Mouse (Mus musculus): ENCODE data around the gene Ap4m1. TPM values are rescaled to one million over a fixed set of nuclear protein-coding genes. Genes with fewer than 3 reads are reported as not detected.

Ap4m1 gene
- polyA plus RNA-seq, 1 experiment from 2014 or later, result 5.9 TPM

MicroRNAs encoded within 50 kb of the gene (microRNA counts, 519-probe panel; counts per million panel counts)
- microRNA mmu-miR-106b (6,134 counts per million, percentile 76 among the panel's probes with 10 or more counts), microRNA mmu-miR-25 (7,937 counts per million, percentile 96 among the panel's probes with 10 or more counts), microRNA mmu-miR-93 (6,045 counts per million, percentile 75 among the panel's probes with 10 or more counts)

Small RNA genes lying within 50 kb of the gene (microRNA-seq; reads per million reads assigned to microRNA genes)
- gene Mir106b (13,067 reads per million, percentile 95 among the genes with 10 or more reads in this experiment), gene Mir25 (1,197 reads per million, percentile 77 among the genes with 10 or more reads in this experiment), gene Mir93 (24,787 reads per million, percentile 97 among the genes with 10 or more reads in this experiment)

Other genes with a start within 250 kb of the Ap4m1 start
- 0.03 TPM in 1 of 2 replicates, not detected in the other for gene Gjc3, start 208.9 kb upstream of the Ap4m1 start, polyA plus RNA-seq (2015; fragmentation: Nextera tagmentation; extraction: Ambion mirVana)
- 0.38 and 0.44 TPM in 2 replicates for gene Azgp1, start 190.5 kb upstream of the Ap4m1 start, polyA plus RNA-seq (2015; fragmentation: Nextera tagmentation; extraction: Ambion mirVana)
- gene Smok3a, start 150.7 kb upstream of the Ap4m1 start, polyA plus RNA-seq (2015; fragmentation: Nextera tagmentation; extraction: Ambion mirVana), result not detected in 2 replicates
- not detected in 2 replicates for gene Smok3b, start 150.6 kb upstream of the Ap4m1 start, polyA plus RNA-seq (2015; fragmentation: Nextera tagmentation; extraction: Ambion mirVana)
- not detected in 2 replicates for gene Smok3c, start 118.8 kb upstream of the Ap4m1 start, polyA plus RNA-seq (2015; fragmentation: Nextera tagmentation; extraction: Ambion mirVana)
- gene Zkscan1, start 86.9 kb upstream of the Ap4m1 start, polyA plus RNA-seq (2015; fragmentation: Nextera tagmentation; extraction: Ambion mirVana), result 3.8 and 5.2 TPM in 2 replicates
- 15.4 and 16.0 TPM in 2 replicates for gene Zscan21, start 55.1 kb upstream of the Ap4m1 start, polyA plus RNA-seq (2015; fragmentation: Nextera tagmentation; extraction: Ambion mirVana)
- gene Zfp113, start 16.3 kb upstream of the Ap4m1 start, polyA plus RNA-seq (2015; fragmentation: Nextera tagmentation; extraction: Ambion mirVana), result 4.6 and 5.2 TPM in 2 replicates
- gene Cops6, start 10.9 kb upstream of the Ap4m1 start, polyA plus RNA-seq (2015; fragmentation: Nextera tagmentation; extraction: Ambion mirVana), result 180 TPM in 2 replicates
- gene Mcm7, start 420 bp downstream of the Ap4m1 start, polyA plus RNA-seq (2015; fragmentation: Nextera tagmentation; extraction: Ambion mirVana), result 224 and 255 TPM in 2 replicates
- 39.1 and 50.9 TPM in 2 replicates for gene Taf6, start 15.4 kb downstream of the Ap4m1 start, polyA plus RNA-seq (2015; fragmentation: Nextera tagmentation; extraction: Ambion mirVana)
- gene Cnpy4, start 15.5 kb downstream of the Ap4m1 start, polyA plus RNA-seq (2015; fragmentation: Nextera tagmentation; extraction: Ambion mirVana), result 17.6 and 18.4 TPM in 2 replicates
- 3.7 and 4.1 TPM in 2 replicates for gene Mblac1, start 22.3 kb downstream of the Ap4m1 start, polyA plus RNA-seq (2015; fragmentation: Nextera tagmentation; extraction: Ambion mirVana)
- 0.07 and 0.08 TPM in 2 replicates for gene Nxpe5, start 53.9 kb downstream of the Ap4m1 start, polyA plus RNA-seq (2015; fragmentation: Nextera tagmentation; extraction: Ambion mirVana)
- gene Lamtor4, start 83.5 kb downstream of the Ap4m1 start, polyA plus RNA-seq (2015; fragmentation: Nextera tagmentation; extraction: Ambion mirVana), result 32.0 and 33.7 TPM in 2 replicates
- gene BC037034, start 92.0 kb downstream of the Ap4m1 start, polyA plus RNA-seq (2015; fragmentation: Nextera tagmentation; extraction: Ambion mirVana), result 2.8 and 3.6 TPM in 2 replicates
- gene Gal3st4, start 100.8 kb downstream of the Ap4m1 start, polyA plus RNA-seq (2015; fragmentation: Nextera tagmentation; extraction: Ambion mirVana), result 0.14 and 0.23 TPM in 2 replicates
- gene Gm43720, start 108.0 kb downstream of the Ap4m1 start, polyA plus RNA-seq (2015; fragmentation: Nextera tagmentation; extraction: Ambion mirVana), result not detected in 2 replicates
- 0.92 and 1.3 TPM in 2 replicates for gene Gpc2, start 108.0 kb downstream of the Ap4m1 start, polyA plus RNA-seq (2015; fragmentation: Nextera tagmentation; extraction: Ambion mirVana)
- gene Stag3, start 108.2 kb downstream of the Ap4m1 start, polyA plus RNA-seq (2015; fragmentation: Nextera tagmentation; extraction: Ambion mirVana), result 1.5 and 1.6 TPM in 2 replicates
- 0.36 and 0.53 TPM in 2 replicates for gene Pvrig, start 170.0 kb downstream of the Ap4m1 start, polyA plus RNA-seq (2015; fragmentation: Nextera tagmentation; extraction: Ambion mirVana)